Comparison of ENCODE assay signal across 9 mouse cellular contexts in genomic region chr3:14667126-14667525, GRCm38 (mm10). TPM values are rescaled to one million over a fixed set of nuclear protein-coding genes. Genes with fewer than 3 reads are reported as not detected.
DNase-seq lines count a peak whose midpoint lies in the region; ATAC-seq and TF ChIP-seq lines count a peak whose summit lies in the region.
"Had no signal": no experiment of that assay in that cellular context is flagged by ENCODE, and none has a peak within 500 bp of the region (broad histone marks: within the 10 kb centered on the region; RNA-seq: fewer than 3 reads in every experiment).

No protein-coding gene starts in this region.

- no peak overlapping the region for H3K27ac ChIP-seq in forebrain, embryonic 14.5 days (ENCODE audit: low read depth, low read length)
- no peak overlapping the region for H3K27ac ChIP-seq in forebrain, embryonic 16.5 days (ENCODE audit: low read length)
- no peak overlapping the region for H3K27ac ChIP-seq in kidney, adult 2 months (ENCODE audit: insufficient read depth, low read depth, low read length)
- H3K27ac ChIP-seq: hindbrain, embryonic 15.5 days had no signal

- no peak for TF ChIP-seq POLR2A in kidney, adult 2 months (IDR thresholded peaks at IDR 0.05; ENCODE audit: low read depth, low read length)
- no peak for TF ChIP-seq POLR2A in lung, adult 2 months (IDR thresholded peaks at IDR 0.05; ENCODE audit: borderline replicate concordance, extremely low read depth, low read depth, low read length)

- H3K36me3 ChIP-seq in forebrain, embryonic 14.5 days (ENCODE audit: control insufficient read depth, insufficient read depth, low read length) = no peaks in the 10 kb centered on the region
- H3K36me3 ChIP-seq in forebrain, embryonic 16.5 days (ENCODE audit: control insufficient read depth, insufficient read depth) = no peaks in the 10 kb centered on the region
- H3K36me3 ChIP-seq in kidney, adult 2 months (ENCODE audit: control insufficient read depth, insufficient read depth, low read length) = no peaks in the 10 kb centered on the region
- H3K36me3 ChIP-seq: hindbrain, embryonic 15.5 days had no signal

- peak; percentile 44 for DNase-seq in forebrain, embryonic 14.5 days (ENCODE audit: low spot score)
- peak; percentile 18 for DNase-seq in thymus, postnatal 0 days (ENCODE audit: low spot score)
- no peak for DNase-seq in thymus, adult 18-20 months
- DNase-seq in kidney, adult 2 months = peak; percentile 71
- peak; percentile 18 for DNase-seq in lung, adult 2 months
- peak; percentile 9 for DNase-seq in right cerebral cortex, postnatal 14 days

- peak; percentile 40; the same call in 1 of the 2 replicates for ATAC-seq in forebrain, embryonic 14.5 days
- ATAC-seq in forebrain, embryonic 16.5 days = no peak
- ATAC-seq in common myeloid progenitor, adult 5-6 weeks (replicated peaks; ENCODE audit: low read depth, poor library complexity, severe bottlenecking) = peak; percentile 99

- 47% methylated on average over 2 of the region's 2 CpGs for WGBS in forebrain, embryonic 14.5 days
- 49% methylated on average over 2 of the region's 2 CpGs for WGBS in forebrain, embryonic 16.5 days
- 40% methylated on average over 2 of the region's 2 CpGs for WGBS in kidney, adult 2 months
- 43% methylated on average over 2 of the region's 2 CpGs for WGBS in lung, adult 2 months

- no peak overlapping the region for H3K4me3 ChIP-seq in forebrain, embryonic 14.5 days (ENCODE audit: low read depth, low read length)
- H3K4me3 ChIP-seq in forebrain, embryonic 16.5 days (replicated peaks; ENCODE audit: low read length) = no peak overlapping the region
- H3K4me3 ChIP-seq in kidney, adult 2 months (ENCODE audit: insufficient read depth, low read depth, low read length) = no peak overlapping the region
- H3K4me3 ChIP-seq in lung, adult 2 months (replicated peaks; ENCODE audit: extremely low read depth, low read depth, low read length) = no peak overlapping the region
- H3K4me3 ChIP-seq: hindbrain, embryonic 15.5 days had no signal

- H3K4me2 ChIP-seq in forebrain, embryonic 14.5 days (ENCODE audit: low read length) = no peak overlapping the region
- H3K4me2 ChIP-seq in forebrain, embryonic 16.5 days (ENCODE audit: low read length) = no peak overlapping the region
- H3K4me2 ChIP-seq: hindbrain, embryonic 15.5 days had no signal

- H3K9ac ChIP-seq in forebrain, embryonic 14.5 days (ENCODE audit: low read length) = no peak overlapping the region
- H3K9ac ChIP-seq in forebrain, embryonic 16.5 days (replicated peaks; ENCODE audit: low read depth, low read length) = no peak overlapping the region
- H3K9ac ChIP-seq: hindbrain, embryonic 15.5 days had no signal

- no peaks in the 10 kb centered on the region for H3K9me3 ChIP-seq in forebrain, embryonic 14.5 days (replicated peaks; ENCODE audit: control insufficient read depth, low read length)
- H3K9me3 ChIP-seq in forebrain, embryonic 16.5 days (ENCODE audit: control insufficient read depth, low read length) = no peaks in the 10 kb centered on the region
- H3K9me3 ChIP-seq: hindbrain, embryonic 15.5 days had no signal

- TF ChIP-seq CTCF in kidney, adult 2 months (conservative IDR thresholded peaks at IDR 0.05; ENCODE audit: insufficient read depth, insufficient read length, low read depth, low read length) = peak; percentile 82
- peak; percentile 65 for TF ChIP-seq CTCF in lung, adult 2 months (IDR thresholded peaks at IDR 0.05; ENCODE audit: insufficient read depth, low read length)

- H3K4me1 ChIP-seq in forebrain, embryonic 14.5 days (ENCODE audit: control insufficient read depth, insufficient read depth, low read length) = no peaks in the 10 kb centered on the region
- H3K4me1 ChIP-seq in forebrain, embryonic 16.5 days (replicated peaks; ENCODE audit: control insufficient read depth, insufficient read depth, low read length) = no peaks in the 10 kb centered on the region
- no peaks in the 10 kb centered on the region for H3K4me1 ChIP-seq in kidney, adult 2 months (ENCODE audit: control insufficient read depth, insufficient read depth, low read length)
- no peaks in the 10 kb centered on the region for H3K4me1 ChIP-seq in lung, adult 2 months (ENCODE audit: control insufficient read depth, insufficient read depth, low read length)
- H3K4me1 ChIP-seq: hindbrain, embryonic 15.5 days had no signal

- H3K27me3 ChIP-seq in forebrain, embryonic 14.5 days (replicated peaks; ENCODE audit: control insufficient read depth, insufficient read depth, low read length) = no peaks in the 10 kb centered on the region
- H3K27me3 ChIP-seq in forebrain, embryonic 16.5 days (replicated peaks; ENCODE audit: control insufficient read depth, insufficient read depth, low read length) = no peaks in the 10 kb centered on the region
- no peaks in the 10 kb centered on the region for H3K27me3 ChIP-seq in kidney, adult 2 months (replicated peaks; ENCODE audit: control insufficient read depth, insufficient read depth, low read length)
- H3K27me3 ChIP-seq: hindbrain, embryonic 15.5 days had no signal

RNA-seq across cellular contexts. Expression of gene Car13, which starts 25.6 kb away (rescaled TPM):
- polyA plus RNA-seq in forebrain, embryonic 14.5 days (2014; fragmentation: Nextera tagmentation; extraction: Ambion mirVana) = 1.5 TPM in 2 replicates
- polyA plus RNA-seq in forebrain, embryonic 16.5 days (2015; fragmentation: Nextera tagmentation; extraction: Ambion mirVana) = 0.96 and 1.4 TPM in 2 replicates
- 2.1 and 2.5 TPM in 2 replicates for polyA plus RNA-seq in thymus, postnatal 0 days (2015; fragmentation: Nextera tagmentation; extraction: Ambion mirVana)
- total RNA-seq in common myeloid progenitor, adult 5-6 weeks (2017) = 8.5 and 15.9 TPM in 2 replicates
- 2.3 and 3.2 TPM in 2 replicates for polyA plus RNA-seq in kidney, adult 2 months (2012; rRNA removed)
- 1.7 and 4.1 TPM in 2 replicates for polyA plus RNA-seq in lung, adult 2 months (2012; rRNA removed)

RNA-seq across cellular contexts. Expression of gene 1810022K09Rik, which starts 56.0 kb away (rescaled TPM):
- 348 and 375 TPM in 2 replicates for polyA plus RNA-seq in forebrain, embryonic 14.5 days (2014; fragmentation: Nextera tagmentation; extraction: Ambion mirVana)
- polyA plus RNA-seq in forebrain, embryonic 16.5 days (2015; fragmentation: Nextera tagmentation; extraction: Ambion mirVana) = 369 and 374 TPM in 2 replicates
- 535 and 573 TPM in 2 replicates for polyA plus RNA-seq in thymus, postnatal 0 days (2015; fragmentation: Nextera tagmentation; extraction: Ambion mirVana)
- 661 and 1,036 TPM in 2 replicates for total RNA-seq in common myeloid progenitor, adult 5-6 weeks (2017)
- 5.5 and 14.3 TPM in 2 replicates for polyA plus RNA-seq in kidney, adult 2 months (2012; rRNA removed)
- 2.4 and 8.4 TPM in 2 replicates for polyA plus RNA-seq in lung, adult 2 months (2012; rRNA removed)

Comparison
In these comparisons a context has a peak if more than half of its experiments do, and no peak if none do; other contexts are left out.
1. DNase-seq: peak in forebrain, embryonic 14.5 days (single experiment), thymus, postnatal 0 days (single experiment), kidney, adult 2 months (single experiment), lung, adult 2 months (single experiment) and right cerebral cortex, postnatal 14 days (single experiment); none in thymus, adult 18-20 months (0 of 2).
2. RNA of gene 1810022K09Rik, which starts 56.0 kb away (polyA plus RNA-seq): 535 to 573 TPM in thymus, postnatal 0 days, 348 to 375 TPM in forebrain, embryonic 14.5 days and 369 to 374 TPM in forebrain, embryonic 16.5 days; 5.5 to 14.3 TPM in kidney, adult 2 months and 2.4 to 8.4 TPM in lung, adult 2 months; every median in the first group is over 10 times any median in the second.